Mouse (Mus musculus): ENCODE results near the gene Timp2. TPM values are rescaled to one million over a fixed set of nuclear protein-coding genes. Genes with fewer than 3 reads are reported as not detected.

Timp2 gene
- polyA plus RNA-seq, 1 experiment from 2014 or later, result 5.8 TPM

GRCm38 (mm10) chr11:118354636-118355191, 826 bp downstream of the Timp2 start:
- H3K36me3 ChIP-seq (replicated peaks), result no peaks in the 10 kb centered on the region
- H3K27ac ChIP-seq (replicated peaks), result no peak overlapping the region
- no peaks in the 10 kb centered on the region for H3K9me3 ChIP-seq (replicated peaks)
- H3K4me3 ChIP-seq (replicated peaks), result peak overlapping the region; percentile 54
- H3K4me2 ChIP-seq, result peak overlapping the region; percentile 73
- peak overlapping the region; percentile 49 for H3K9ac ChIP-seq
- peaks cover 9% of the 10 kb centered on the region; the same call in 1 of the 2 replicates for H3K4me1 ChIP-seq (replicated peaks)
- 2% methylated on average over 47 of the region's 47 CpGs for WGBS (ENCODE audit: insufficient replicate concordance)
- peaks cover 36% of the 10 kb centered on the region for H3K27me3 ChIP-seq
- no peak; the same call in 1 of the 2 replicates for ATAC-seq (ENCODE audit: insufficient read depth)

GRCm38 (mm10) chr11:118349494-118349893, 6.0 kb downstream of the Timp2 start:
- Histone ChIP-seq H3K9me3 (replicated peaks) (no peaks in the 10 kb centered on the region), H3K27me3 (peaks cover 17% of the 10 kb centered on the region), H3K9ac (no peak overlapping the region), H3K36me3 (replicated peaks) (no peaks in the 10 kb centered on the region), H3K4me2 (no peak overlapping the region), H3K27ac (replicated peaks) (no peak overlapping the region), H3K4me3 (replicated peaks) (no peak overlapping the region), H3K4me1 (replicated peaks) (peaks cover 12% of the 10 kb centered on the region; the same call in 1 of the 2 replicates)
- no peak for ATAC-seq (ENCODE audit: insufficient read depth)
- WGBS (ENCODE audit: insufficient replicate concordance), result 63% methylated on average over 5 of the region's 5 CpGs

- Histone ChIP-seq H3K9ac (no peak overlapping the region), H3K4me2 (no peak overlapping the region), H3K36me3 (replicated peaks) (no peaks in the 10 kb centered on the region), H3K27ac (replicated peaks) (0 out of 2 replicates have a peak overlapping the region, but pooled peaks have one; percentile 38), H3K27me3 (peaks cover 11% of the 10 kb centered on the region), H3K9me3 (replicated peaks) (no peaks in the 10 kb centered on the region), H3K4me1 (replicated peaks) (peaks cover 12% of the 10 kb centered on the region; the same call in 1 of the 2 replicates), H3K4me3 (replicated peaks) (no peak overlapping the region)
- ATAC-seq (ENCODE audit: insufficient read depth), result peak; percentile 40; the same call in 1 of the 2 replicates
- 20% methylated on average over 5 of the region's 5 CpGs for WGBS (ENCODE audit: insufficient replicate concordance)
These were observed 6.7 kb downstream of the Timp2 start for GRCm38 (mm10) chr11:118348877-118349276.

- Histone ChIP-seq H3K27ac (replicated peaks) (0 out of 2 replicates have a peak overlapping the region, but pooled peaks have one; percentile 38), H3K4me3 (replicated peaks) (no peak overlapping the region), H3K4me2 (no peak overlapping the region), H3K27me3 (peaks cover 7% of the 10 kb centered on the region), H3K9me3 (replicated peaks) (no peaks in the 10 kb centered on the region), H3K36me3 (replicated peaks) (no peaks in the 10 kb centered on the region), H3K4me1 (replicated peaks) (peaks cover 12% of the 10 kb centered on the region; the same call in 1 of the 2 replicates), H3K9ac (no peak overlapping the region)
- WGBS (ENCODE audit: insufficient replicate concordance), result 15% methylated on average over 3 of the region's 3 CpGs
- ATAC-seq (ENCODE audit: insufficient read depth), result no peak
These were observed 7.1 kb downstream of the Timp2 start for GRCm38 (mm10) chr11:118348419-118348818.

- 72% methylated on average over 12 of the region's 12 CpGs for WGBS (ENCODE audit: insufficient replicate concordance)
- no peak overlapping the region for H3K27ac ChIP-seq (replicated peaks)
- ATAC-seq (ENCODE audit: insufficient read depth), result no peak
- H3K4me3 ChIP-seq (replicated peaks), result no peak overlapping the region
- H3K9ac ChIP-seq, result no peak overlapping the region
- H3K4me1 ChIP-seq (replicated peaks), result peaks cover 12% of the 10 kb centered on the region; the same call in 1 of the 2 replicates
- H3K9me3 ChIP-seq (replicated peaks), result no peaks in the 10 kb centered on the region
- H3K36me3 ChIP-seq (replicated peaks), result no peaks in the 10 kb centered on the region
- peaks cover 2% of the 10 kb centered on the region; the same call in 1 of the 2 replicates for H3K27me3 ChIP-seq
- no peak overlapping the region for H3K4me2 ChIP-seq
These were observed 7.6 kb downstream of the Timp2 start for GRCm38 (mm10) chr11:118347911-118348310.

- Histone ChIP-seq H3K4me1 (replicated peaks) (peaks cover 12% of the 10 kb centered on the region; the same call in 1 of the 2 replicates), H3K9me3 (replicated peaks) (no peaks in the 10 kb centered on the region), H3K36me3 (replicated peaks) (no peaks in the 10 kb centered on the region), H3K9ac (no peak overlapping the region), H3K27ac (replicated peaks) (no peak overlapping the region), H3K4me3 (replicated peaks) (no peak overlapping the region), H3K4me2 (no peak overlapping the region), H3K27me3 (0 out of 2 replicates have a peak, but pooled peaks cover 4% of the 10 kb centered on the region)
- no peak for ATAC-seq (ENCODE audit: insufficient read depth)
- 69% methylated on average over 2 of the region's 2 CpGs for WGBS (ENCODE audit: insufficient replicate concordance)
These were observed 8.1 kb downstream of the Timp2 start for GRCm38 (mm10) chr11:118347391-118347790.

- no peaks in the 10 kb centered on the region for H3K36me3 ChIP-seq (replicated peaks)
- 0 out of 2 replicates have a peak, but pooled peaks cover 4% of the 10 kb centered on the region for H3K27me3 ChIP-seq
- 65% methylated on average over 8 of the region's 8 CpGs for WGBS (ENCODE audit: insufficient replicate concordance)
- H3K27ac ChIP-seq (replicated peaks), result no peak overlapping the region
- no peak overlapping the region for H3K4me2 ChIP-seq
- H3K4me1 ChIP-seq (replicated peaks), result peaks cover 12% of the 10 kb centered on the region; the same call in 1 of the 2 replicates
- H3K4me3 ChIP-seq (replicated peaks), result no peak overlapping the region
- H3K9ac ChIP-seq, result no peak overlapping the region
- no peaks in the 10 kb centered on the region for H3K9me3 ChIP-seq (replicated peaks)
- no peak for ATAC-seq (ENCODE audit: insufficient read depth)
These were observed 9.0 kb downstream of the Timp2 start for GRCm38 (mm10) chr11:118346395-118347096.

GRCm38 (mm10) chr11:118345693-118346092, 9.8 kb downstream of the Timp2 start:
- Histone ChIP-seq H3K4me1 (replicated peaks) (peaks cover 12% of the 10 kb centered on the region; the same call in 1 of the 2 replicates), H3K9ac (no peak overlapping the region), H3K27ac (replicated peaks) (no peak overlapping the region), H3K27me3 (0 out of 2 replicates have a peak, but pooled peaks cover 4% of the 10 kb centered on the region), H3K4me3 (replicated peaks) (no peak overlapping the region), H3K9me3 (replicated peaks) (no peaks in the 10 kb centered on the region), H3K36me3 (replicated peaks) (no peaks in the 10 kb centered on the region), H3K4me2 (no peak overlapping the region)
- WGBS (ENCODE audit: insufficient replicate concordance), result 36% methylated on average over 4 of the region's 4 CpGs
- ATAC-seq (ENCODE audit: insufficient read depth), result no peak

GRCm38 (mm10) chr11:118343629-118344028, 11.9 kb downstream of the Timp2 start:
- WGBS (ENCODE audit: insufficient replicate concordance), result 48% methylated on average over 2 of the region's 2 CpGs
- no peak for ATAC-seq (ENCODE audit: insufficient read depth)
- Histone ChIP-seq H3K9me3 (replicated peaks) (no peaks in the 10 kb centered on the region), H3K27ac (replicated peaks) (no peak overlapping the region), H3K36me3 (replicated peaks) (no peaks in the 10 kb centered on the region), H3K4me3 (replicated peaks) (no peak overlapping the region), H3K9ac (no peak overlapping the region), H3K27me3 (0 out of 2 replicates have a peak, but pooled peaks cover 4% of the 10 kb centered on the region), H3K4me1 (replicated peaks) (peaks cover 4% of the 10 kb centered on the region; the same call in 1 of the 2 replicates), H3K4me2 (no peak overlapping the region)

- Histone ChIP-seq H3K9me3 (replicated peaks) (no peaks in the 10 kb centered on the region), H3K4me3 (replicated peaks) (no peak within 1 kb of the TSS), H3K9ac (no peak within 1 kb of the TSS), H3K4me1 (replicated peaks) (no peaks in the 10 kb centered on the region), H3K36me3 (replicated peaks) (no peaks in the 10 kb centered on the region), H3K27ac (replicated peaks) (no peak within 1 kb of the TSS), H3K27me3 (0 out of 2 replicates have a peak, but pooled peaks cover 4% of the 10 kb centered on the region), H3K4me2 (no peak within 1 kb of the TSS)
- WGBS (ENCODE audit: insufficient replicate concordance), result 56% methylated on average over 7 of the region's 7 CpGs
- ATAC-seq (ENCODE audit: insufficient read depth), result no peak
These were observed 13.0 kb downstream of the Timp2 start, which contains the start of gene Cep295nl for GRCm38 (mm10) chr11:118342400-118342981. TSS of gene Cep295nl (minus strand) at chr11:118342500.

Measured in liver, embryonic 15.5 days (tissue).